Mouse (Mus musculus) heart, adult 2 months (tissue): Measurements from ENCODE around the gene Tecta.

Experiments
- CTCF ChIP-seq: fragments of 200-600 bp; IDR thresholded peaks from 2 replicates; pipeline ENCODE4 v1.8.1; 2022; ENCODE audit warnings: antibody characterized with exemption, mild to moderate bottlenecking, moderate library complexity
- EP300 ChIP-seq: fragments of 200-500 bp; IDR thresholded peaks from 2 replicates; pipeline ENCODE4 v1.6.1; 2011; ENCODE audit warnings: low read depth, low read length, control low read depth; ENCODE audit not compliant: insufficient read depth
- POLR2A ChIP-seq: fragments of 200-500 bp; IDR thresholded peaks from 2 replicates; pipeline ENCODE4 v1.6.1; 2011; ENCODE audit warnings: mild to moderate bottlenecking, low read depth, low read length, control low read depth; ENCODE audit not compliant: insufficient read depth

GRCm38 (mm10) chr9:42324640-42325394 lies 74.9 kb downstream of the Tecta start:
- TF ChIP-seq CTCF, result no peak
- TF ChIP-seq POLR2A, result no peak
- TF ChIP-seq EP300, result no peak
